Mouse (Mus musculus) embryonic facial prominence, embryonic 13.5 days (tissue): ENCODE measurements at regions not wholly inside any gene's neighbourhood (a gene's known extent, or its start where the extent isn't known, plus 50 kb on each side); places are given as distances from the start of the nearest gene placed in this dataset.

Experiments used
- ATAC-seq: fragments of 200-750 bp; cut with Nextera tagmentation; 2 replicates; pipeline ENCODE4 v1.8.0; 2017; ENCODE audit warnings: low read depth; ENCODE audit not compliant: insufficient number of reproducible peaks, insufficient read depth, low FRiP score, low TSS enrichment
- H3K27ac ChIP-seq: fragments of 300-500 bp; sonication (generic); 2 replicates; pipeline ENCODE4 v1.5.1; 2015; ENCODE audit warnings: moderate library complexity, mild to moderate bottlenecking, inconsistent platforms
- H3K27me3 ChIP-seq: fragments of 300-500 bp; sonication (generic); 2 replicates; pipeline ENCODE4 v1.6.1; 2015; ENCODE audit warnings: mild to moderate bottlenecking, inconsistent platforms
- H3K36me3 ChIP-seq: fragments of 300-500 bp; sonication (generic); 2 replicates; pipeline ENCODE4 v1.6.1; 2015; ENCODE audit warnings: mild to moderate bottlenecking, inconsistent platforms
- H3K4me1 ChIP-seq: fragments of 300-500 bp; sonication (generic); 2 replicates; pipeline ENCODE4 v1.6.1; 2015; ENCODE audit warnings: inconsistent platforms
- H3K4me2 ChIP-seq: fragments of 300-500 bp; sonication (generic); 2 replicates; pipeline ENCODE4 v1.6.1; 2015; ENCODE audit warnings: moderate library complexity, mild to moderate bottlenecking, inconsistent platforms
- H3K4me3 ChIP-seq: fragments of 300-500 bp; sonication (generic); 2 replicates; pipeline ENCODE4 v1.5.1; 2015; ENCODE audit warnings: mild to moderate bottlenecking, inconsistent platforms
- H3K9ac ChIP-seq: fragments of 300-500 bp; sonication (generic); 2 replicates; pipeline ENCODE4 v1.6.1; 2015; ENCODE audit warnings: mild to moderate bottlenecking, inconsistent platforms
- H3K9me3 ChIP-seq: fragments of 300-500 bp; sonication (generic); 2 replicates; pipeline ENCODE4 v1.6.1; 2016; ENCODE audit warnings: inconsistent platforms
- WGBS: fragments of 180-500 bp; shearing (Covaris S2); methylation state at CpG from one replicate; pipeline ENCODE4 v1.1.7; 2015; ENCODE audit warnings: mixed read lengths; 5-methylcytosine and 5-hydroxymethylcytosine counted together

DNA sequence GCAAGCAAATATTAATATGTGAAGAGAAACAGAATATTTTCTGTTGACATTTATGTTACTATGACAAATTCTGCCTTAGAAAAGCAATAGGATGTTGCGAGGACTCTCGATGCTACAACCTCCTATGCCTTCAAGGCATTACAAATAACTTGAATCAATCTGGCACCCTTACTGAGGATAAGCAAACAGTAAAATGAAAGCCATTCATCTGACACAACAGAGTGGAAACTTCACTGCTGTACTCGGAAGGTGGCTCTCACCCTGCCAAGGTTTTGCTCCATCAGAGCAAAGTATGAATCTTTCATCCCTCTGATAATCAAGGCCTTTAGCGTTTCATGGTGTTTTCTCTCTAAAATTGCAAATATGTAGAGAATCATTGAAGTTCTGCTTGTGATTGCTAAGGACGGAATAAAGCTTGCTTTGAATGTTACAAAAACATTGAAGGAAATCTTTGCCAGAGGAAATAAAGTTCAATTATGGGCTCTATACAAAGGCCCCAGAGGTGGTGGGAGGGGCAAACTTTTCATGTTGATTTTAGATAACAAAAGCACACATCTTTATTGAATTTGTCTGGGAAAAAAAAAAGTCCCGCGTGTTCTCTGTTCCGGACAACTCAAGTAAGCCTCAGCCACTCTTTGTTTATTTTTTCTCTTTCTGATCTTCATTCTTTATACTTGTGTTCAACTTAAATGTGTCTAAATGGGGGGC, 56.3 kb upstream of the Frg1 start:
- ATAC-seq = no peak
- H3K36me3 ChIP-seq = no peaks in the 10 kb centered on the region
- H3K27me3 ChIP-seq = no peaks in the 10 kb centered on the region
- H3K4me2 ChIP-seq = no peak overlapping the region
- WGBS = 46% methylated on average over 8 of the region's 8 CpGs
- H3K9ac ChIP-seq = no peak overlapping the region
- no peak overlapping the region for H3K4me3 ChIP-seq
- H3K9me3 ChIP-seq = no peaks in the 10 kb centered on the region
- H3K4me1 ChIP-seq = peaks cover 3% of the 10 kb centered on the region; the same call in 1 of the 2 replicates
- H3K27ac ChIP-seq = no peak overlapping the region

DNA sequence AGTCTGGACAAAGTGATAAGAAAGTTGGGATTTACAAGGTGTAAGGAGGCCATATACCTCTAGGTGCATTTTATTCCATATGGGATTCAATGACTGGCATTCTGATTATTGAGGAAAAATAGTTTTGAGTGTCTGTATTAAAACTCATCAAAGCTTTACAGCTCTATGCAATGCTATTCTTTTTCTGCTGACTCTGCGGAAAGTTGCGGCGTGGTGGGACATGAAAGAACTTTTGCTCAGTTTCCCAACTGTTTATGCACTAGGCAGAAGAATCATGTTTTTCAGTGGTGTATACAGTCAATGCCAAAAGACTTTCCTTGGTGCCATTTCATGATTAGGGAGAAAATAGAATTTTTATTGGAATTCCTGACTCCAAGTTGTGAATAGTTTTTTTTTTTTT, 55.4 kb upstream of the Frg1 start:
- peaks cover 3% of the 10 kb centered on the region; the same call in 1 of the 2 replicates for H3K4me1 ChIP-seq
- H3K9ac ChIP-seq = no peak overlapping the region
- no peak overlapping the region for H3K4me2 ChIP-seq
- no peak for ATAC-seq
- no peaks in the 10 kb centered on the region for H3K27me3 ChIP-seq
- no peaks in the 10 kb centered on the region for H3K36me3 ChIP-seq
- H3K27ac ChIP-seq = no peak overlapping the region
- no peaks in the 10 kb centered on the region for H3K9me3 ChIP-seq
- no peak overlapping the region for H3K4me3 ChIP-seq
- 95% methylated on average over 3 of the region's 3 CpGs for WGBS
